Mouse (Mus musculus) bone marrow, adult 2 months (tissue): ENCODE results near the gene Ndufaf2. TPM values are rescaled to one million over a fixed set of nuclear protein-coding genes. Genes with fewer than 3 reads are reported as not detected.

Experiments used
- H3K27ac ChIP-seq: fragments of 200-500 bp; 2 replicates; pipeline ENCODE4 v1.5.1; 2012; ENCODE audit warnings: low read depth, mild to moderate bottlenecking, control low read depth, inconsistent platforms, low read length; ENCODE audit not compliant: control insufficient read depth, poor library complexity, insufficient read depth
- H3K4me1 ChIP-seq: fragments of 200-500 bp; 2 replicates; pipeline ENCODE4 v1.6.1; 2011; ENCODE audit warnings: low read length; ENCODE audit not compliant: control insufficient read depth, insufficient read depth
- H3K4me3 ChIP-seq: fragments of 200-500 bp; replicated peaks from 2 replicates; pipeline ENCODE3; 2011; ENCODE audit warnings: mild to moderate bottlenecking, low read depth, low read length, control low read depth; ENCODE audit not compliant: control insufficient read depth
- CTCF ChIP-seq: fragments of 200-500 bp; IDR thresholded peaks from 2 replicates; pipeline ENCODE4 v1.5.1; 2011; ENCODE audit warnings: low read length, control low read depth; ENCODE audit not compliant: control insufficient read depth, insufficient read depth
- POLR2A ChIP-seq: fragments of 200-500 bp; IDR thresholded peaks from 2 replicates; pipeline ENCODE4 v1.6.1; 2011; ENCODE audit warnings: low read depth, mild to moderate bottlenecking, control low read depth, low read length, borderline replicate concordance; ENCODE audit not compliant: control insufficient read depth
- WGBS: fragments of 180-500 bp; shearing (Covaris S2); methylation state at CpG from one replicate; pipeline ENCODE4 v1.1.7; 2018; 5-methylcytosine and 5-hydroxymethylcytosine counted together
- polyA plus RNA-seq: library from polyadenylated mRNA; stranded (reverse); fragments of >200 nt; gene quantifications from 2 replicates; pipeline ENCODE4 v1.2.4, GENCODE M21; 2011; ENCODE audit warnings: low replicate concordance; ENCODE audit not compliant: missing spikeins, insufficient read depth, insufficient read length

Gene Ndufaf2
- polyA plus RNA-seq, 1 experiment = 20.7 TPM

- H3K27ac ChIP-seq = no peak overlapping the region
- WGBS = 80% methylated on average over 7 of the region's 7 CpGs
- TF ChIP-seq POLR2A (no peak), CTCF (no peak)
- H3K4me3 ChIP-seq = no peak overlapping the region
- no peaks in the 10 kb centered on the region for H3K4me1 ChIP-seq
These were observed 193.8 kb downstream of the Ndufaf2 start for GRCm38 (mm10) chr13:107964616-107965015.

GRCm38 (mm10) chr13:107963471-107963870, 195.0 kb downstream of the Ndufaf2 start:
- 70% methylated on average over 11 of the region's 11 CpGs for WGBS
- no peak for TF ChIP-seq CTCF
- no peak for TF ChIP-seq POLR2A
- Histone ChIP-seq H3K4me3 (no peak overlapping the region), H3K27ac (no peak overlapping the region), H3K4me1 (no peaks in the 10 kb centered on the region)

- Histone ChIP-seq H3K4me1 (no peaks in the 10 kb centered on the region), H3K27ac (no peak overlapping the region), H3K4me3 (no peak overlapping the region)
- TF ChIP-seq CTCF = no peak
- TF ChIP-seq POLR2A = no peak
- WGBS = 83% methylated on average over 4 of the region's 4 CpGs
These were observed 195.7 kb downstream of the Ndufaf2 start for GRCm38 (mm10) chr13:107962741-107963140.

GRCm38 (mm10) chr13:107961972-107962371, 196.5 kb downstream of the Ndufaf2 start:
- Histone ChIP-seq H3K4me1 (no peaks in the 10 kb centered on the region), H3K4me3 (no peak overlapping the region), H3K27ac (no peak overlapping the region)
- TF ChIP-seq CTCF = no peak
- WGBS = 79% methylated on average over 4 of the region's 4 CpGs

- TF ChIP-seq CTCF = no peak
- no peak for TF ChIP-seq POLR2A
- Histone ChIP-seq H3K27ac (no peak overlapping the region), H3K4me1 (no peaks in the 10 kb centered on the region), H3K4me3 (no peak overlapping the region)
- 67% methylated on average over 4 of the region's 4 CpGs for WGBS
These were observed 196.9 kb downstream of the Ndufaf2 start for GRCm38 (mm10) chr13:107961501-107961900.

GRCm38 (mm10) chr13:107960549-107960948, 197.9 kb downstream of the Ndufaf2 start:
- TF ChIP-seq POLR2A (no peak), CTCF (no peak)
- H3K27ac ChIP-seq = no peak overlapping the region
- H3K4me3 ChIP-seq = no peak overlapping the region
- 78% methylated on average over 5 of the region's 5 CpGs for WGBS
- H3K4me1 ChIP-seq = no peaks in the 10 kb centered on the region

- Histone ChIP-seq H3K4me3 (no peak overlapping the region), H3K27ac (no peak overlapping the region), H3K4me1 (no peaks in the 10 kb centered on the region)
- no peak for TF ChIP-seq CTCF
- no peak for TF ChIP-seq POLR2A
- 81% methylated on average over 4 of the region's 4 CpGs for WGBS
These were observed 198.5 kb downstream of the Ndufaf2 start for GRCm38 (mm10) chr13:107959891-107960290.

- Histone ChIP-seq H3K27ac (no peak overlapping the region), H3K4me1 (no peaks in the 10 kb centered on the region), H3K4me3 (no peak overlapping the region)
- TF ChIP-seq CTCF (no peak), POLR2A (no peak)
- WGBS = 83% methylated on average over 3 of the region's 3 CpGs
These were observed 202.2 kb downstream of the Ndufaf2 start for GRCm38 (mm10) chr13:107956246-107956645.

GRCm38 (mm10) chr13:107955327-107956110, 202.9 kb downstream of the Ndufaf2 start:
- no peak overlapping the region for H3K4me3 ChIP-seq
- 30% methylated on average over 18 of the region's 18 CpGs for WGBS
- no peak overlapping the region for H3K27ac ChIP-seq
- no peaks in the 10 kb centered on the region for H3K4me1 ChIP-seq
- TF ChIP-seq CTCF (no peak), POLR2A (no peak)
